ENCODE assay signal across 8 mouse cellular contexts in the genomic region with DNA sequence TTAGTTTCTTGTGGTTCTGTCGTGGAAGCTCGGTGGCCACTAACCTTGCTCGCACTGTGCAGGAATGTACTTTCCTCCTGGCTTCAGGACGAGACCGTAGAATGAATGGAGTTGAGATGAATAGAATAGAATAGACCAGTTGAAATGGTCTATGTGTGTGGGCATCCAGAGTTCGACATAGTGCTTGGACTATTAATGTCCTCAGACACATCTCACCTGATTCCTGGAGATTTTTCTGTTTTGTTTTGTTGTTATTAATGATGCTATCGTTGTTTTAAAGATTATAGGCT. TPM values are rescaled to one million over a fixed set of nuclear protein-coding genes. Genes with fewer than 3 reads are reported as not detected.
DNase-seq lines count a peak whose midpoint lies in the region; ATAC-seq and TF ChIP-seq lines count a peak whose summit lies in the region.

No protein-coding gene starts in this region.

- no peak for ATAC-seq in erythroblast, adult 5-6 weeks (replicated peaks; ENCODE audit: low FRiP score, poor library complexity, severe bottlenecking)
- no peak for ATAC-seq in limb, embryonic 15.5 days (ENCODE audit: insufficient number of reproducible peaks, low FRiP score, low TSS enrichment, low read depth)
- no peak for ATAC-seq in cerebellum, adult (ENCODE audit: insufficient number of reproducible peaks, low FRiP score, low TSS enrichment)

- DNase-seq in testis, postnatal 14 days (ENCODE audit: low spot score), result no peak
- no peak for DNase-seq in adrenal gland, postnatal 36 days
- no peak for DNase-seq in spleen, adult 18-20 months

- H3K9me3 ChIP-seq in erythroblast, embryonic 14.5 days (ENCODE audit: control insufficient read depth, low read length), result no peaks in the 10 kb centered on the region
- no peaks in the 10 kb centered on the region for H3K9me3 ChIP-seq in limb, embryonic 15.5 days

- H3K4me1 ChIP-seq in erythroblast, embryonic 14.5 days (ENCODE audit: control insufficient read depth), result peaks cover 40% of the 10 kb centered on the region
- H3K4me1 ChIP-seq in testis, adult 2 months (ENCODE audit: control insufficient read depth, insufficient read depth, low read length), result 0 out of 2 replicates have a peak, but pooled peaks cover 2% of the 10 kb centered on the region
- peaks cover 10% of the 10 kb centered on the region for H3K4me1 ChIP-seq in limb, embryonic 15.5 days

- 7% methylated on average over 7 of the region's 7 CpGs for WGBS in limb, embryonic 15.5 days

- TF ChIP-seq CTCF in testis, adult 2 months (IDR thresholded peaks at IDR 0.05; ENCODE audit: control insufficient read depth, insufficient read depth, insufficient replicate concordance, low read depth, low read length), result no peak

- H3K4me3 ChIP-seq in erythroblast, embryonic 14.5 days (replicated peaks), result peak overlapping the region; percentile 84
- H3K4me3 ChIP-seq in testis, adult 2 months (ENCODE audit: control insufficient read depth, low read depth, low read length), result peak overlapping the region; percentile 96
- H3K4me3 ChIP-seq in limb, embryonic 15.5 days, result peak overlapping the region; percentile 91

- TF ChIP-seq POLR2A in testis, adult 2 months (IDR thresholded peaks at IDR 0.05; ENCODE audit: control insufficient read depth, low read depth, low read length), result no peak

- peak overlapping the region; percentile 92; the same call in 1 of the 2 replicates for H3K27ac ChIP-seq in testis, adult 2 months (ENCODE audit: control insufficient read depth, insufficient read depth, low read depth, low read length)
- H3K27ac ChIP-seq in limb, embryonic 15.5 days, result 0 out of 2 replicates have a peak overlapping the region, but pooled peaks have one; percentile 91

- H3K27me3 ChIP-seq in erythroblast, embryonic 14.5 days (ENCODE audit: control insufficient read depth), result no peaks in the 10 kb centered on the region
- no peaks in the 10 kb centered on the region for H3K27me3 ChIP-seq in testis, adult 2 months (ENCODE audit: control insufficient read depth, insufficient read depth, low read length)
- H3K27me3 ChIP-seq in limb, embryonic 15.5 days, result no peaks in the 10 kb centered on the region

- peaks cover 20% of the 10 kb centered on the region for H3K36me3 ChIP-seq in erythroblast, embryonic 14.5 days (ENCODE audit: control insufficient read depth)
- H3K36me3 ChIP-seq in testis, adult 2 months (ENCODE audit: control insufficient read depth, insufficient read depth, low read length), result no peaks in the 10 kb centered on the region
- H3K36me3 ChIP-seq in limb, embryonic 15.5 days, result no peaks in the 10 kb centered on the region

- H3K9ac ChIP-seq in limb, embryonic 15.5 days, result peak overlapping the region; percentile 97

- peak overlapping the region; percentile 60 for H3K4me2 ChIP-seq in limb, embryonic 15.5 days

RNA-seq across cellular contexts. Expression of a gene that starts 0.8 kb away (rescaled TPM):
- polyA plus RNA-seq in erythroblast, embryonic 14.5 days (2012), result 2.2 and 2.6 TPM in 2 replicates
- total RNA-seq in erythroblast, adult 5-6 weeks (2015; ENCODE audit: low replicate concordance), result 28.4 and 32.2 TPM in 2 replicates
- 51.6 and 76.8 TPM in 2 replicates for total RNA-seq in erythroblast, adult 5-6 weeks (2017; ENCODE audit: low replicate concordance)
- 9.9 and 10.1 TPM in 2 replicates for polyA plus RNA-seq in testis, adult 2 months (2012; rRNA removed)
- polyA plus RNA-seq in limb, embryonic 15.5 days (2015; fragmentation: Nextera tagmentation; extraction: Ambion mirVana), result 23.3 and 26.4 TPM in 2 replicates
- total RNA-seq in adrenal gland, postnatal 36 days (2021), result 10 to 100 TPM; 23.3 to 30.9 TPM

RNA-seq across cellular contexts. Expression of a gene that starts 26.9 kb away (rescaled TPM):
- 0.02 and 0.08 TPM in 2 replicates for polyA plus RNA-seq in erythroblast, embryonic 14.5 days (2012)
- total RNA-seq in erythroblast, adult 5-6 weeks (2015; ENCODE audit: low replicate concordance), result 6.9 and 17.6 TPM in 2 replicates
- total RNA-seq in erythroblast, adult 5-6 weeks (2017; ENCODE audit: low replicate concordance), result 9.5 and 21.3 TPM in 2 replicates
- 40.0 and 46.6 TPM in 2 replicates for polyA plus RNA-seq in testis, adult 2 months (2012; rRNA removed)
- 2.5 and 2.9 TPM in 2 replicates for polyA plus RNA-seq in limb, embryonic 15.5 days (2015; fragmentation: Nextera tagmentation; extraction: Ambion mirVana)
- total RNA-seq in adrenal gland, postnatal 36 days (2021), result 1 to 10 TPM; 1.5 to 2.4 TPM

RNA-seq across cellular contexts. Expression of a gene that starts 51.4 kb away (rescaled TPM):
- polyA plus RNA-seq in erythroblast, embryonic 14.5 days (2012), result 0.03 and 0.21 TPM in 2 replicates
- 11.1 and 19.2 TPM in 2 replicates for total RNA-seq in erythroblast, adult 5-6 weeks (2015; ENCODE audit: low replicate concordance)
- total RNA-seq in erythroblast, adult 5-6 weeks (2017; ENCODE audit: low replicate concordance), result 5.0 and 7.8 TPM in 2 replicates
- polyA plus RNA-seq in testis, adult 2 months (2012; rRNA removed), result 2.5 and 3.8 TPM in 2 replicates
- polyA plus RNA-seq in limb, embryonic 15.5 days (2015; fragmentation: Nextera tagmentation; extraction: Ambion mirVana), result 15.0 and 15.2 TPM in 2 replicates
- 10 to 100 TPM; 21.7 to 45.7 TPM for total RNA-seq in adrenal gland, postnatal 36 days (2021)

RNA-seq across cellular contexts. Expression of a gene that starts 52.0 kb away (rescaled TPM):
- polyA plus RNA-seq in erythroblast, embryonic 14.5 days (2012), result 0.25 and 0.75 TPM in 2 replicates
- total RNA-seq in erythroblast, adult 5-6 weeks (2015; ENCODE audit: low replicate concordance), result 3.1 and 3.5 TPM in 2 replicates
- total RNA-seq in erythroblast, adult 5-6 weeks (2017; ENCODE audit: low replicate concordance), result 9.9 and 22.0 TPM in 2 replicates
- 6.4 and 10.9 TPM in 2 replicates for polyA plus RNA-seq in testis, adult 2 months (2012; rRNA removed)
- 13.6 and 15.4 TPM in 2 replicates for polyA plus RNA-seq in limb, embryonic 15.5 days (2015; fragmentation: Nextera tagmentation; extraction: Ambion mirVana)
- total RNA-seq in adrenal gland, postnatal 36 days (2021), result 1 to 10 TPM; 8.1 to 9.4 TPM

Comparison
In these comparisons a context has a peak if more than half of its experiments do, and no peak if none do; other contexts are left out.
1. RNA of a gene that starts 26.9 kb away (polyA plus RNA-seq): 40.0 to 46.6 TPM in testis, adult 2 months; 2.5 to 2.9 TPM in limb, embryonic 15.5 days and 0.02 to 0.08 TPM in erythroblast, embryonic 14.5 days; every median in the first group is over 10 times any median in the second.
2. Peak in every context shown above with its lines, with median percentiles within 50 percentile points of each other: H3K4me3 ChIP-seq.